12 mouse cellular contexts compared by ENCODE assay signal in the genomic region with DNA sequence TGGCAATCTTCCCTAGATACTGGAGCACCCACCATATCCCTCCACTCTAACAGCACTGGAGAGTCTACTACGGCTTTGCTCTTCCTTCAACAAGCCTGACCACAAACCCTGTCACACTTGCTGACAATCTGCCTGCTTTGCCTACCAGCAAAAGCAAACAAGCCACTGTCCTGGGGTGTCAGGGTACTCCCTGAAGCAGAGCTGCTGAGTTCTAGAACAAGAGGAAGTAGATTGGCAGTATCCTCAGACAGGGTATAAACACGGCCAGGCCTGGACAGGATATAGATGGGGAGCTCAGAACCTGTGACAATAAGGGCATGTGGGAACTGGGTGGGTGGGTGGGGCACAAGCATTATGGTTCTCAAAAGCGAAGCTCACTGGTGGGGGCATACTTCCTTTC. TPM values are rescaled to one million over a fixed set of nuclear protein-coding genes. Genes with fewer than 3 reads are reported as not detected.
DNase-seq lines count a peak whose midpoint lies in the region; ATAC-seq and TF ChIP-seq lines count a peak whose summit lies in the region.
"Had no signal": no experiment of that assay in that cellular context is flagged by ENCODE, and none has a peak within 500 bp of the region (broad histone marks: within the 10 kb centered on the region; RNA-seq: fewer than 3 reads in every experiment).

No protein-coding gene starts in this region.

- H3K36me3 ChIP-seq in kidney, embryonic 15.5 days, result peaks cover 34% of the 10 kb centered on the region
- peaks cover 2% of the 10 kb centered on the region; the same call in 1 of the 2 replicates for H3K36me3 ChIP-seq in midbrain, embryonic 14.5 days (ENCODE audit: control insufficient read depth, insufficient read depth, low read length)

- no peak overlapping the region for H3K4me2 ChIP-seq in kidney, embryonic 15.5 days
- H3K4me2 ChIP-seq in midbrain, embryonic 14.5 days (ENCODE audit: low read length), result no peak overlapping the region

- DNase-seq in cerebellum, adult 2 months, result no peak
- no peak for DNase-seq in cerebellum, adult 11 months
- no peak for DNase-seq in kidney, postnatal 4 days
- DNase-seq in CD4-positive helper T cell, adult 2 months (ENCODE audit: low read depth, low spot score), result peak; percentile 43
- DNase-seq in midbrain, embryonic 14.5 days, result no peak
- DNase-seq in left cerebral cortex, postnatal 14 days (ENCODE audit: low spot score in 2 of 2), result no peak
- DNase-seq: liver; thymus, postnatal 36 days had no signal

- intact Hi-C loops in left cerebral cortex, postnatal 14 days (cut with DNase I), result no loop called here

- H3K4me1 ChIP-seq in cerebellum, adult 2 months (ENCODE audit: control insufficient read depth, insufficient read depth, low read length), result peaks cover 7% of the 10 kb centered on the region
- H3K4me1 ChIP-seq in kidney, embryonic 15.5 days, result peaks cover 58% of the 10 kb centered on the region
- 0 out of 2 replicates have a peak, but pooled peaks cover 2% of the 10 kb centered on the region for H3K4me1 ChIP-seq in midbrain, embryonic 14.5 days (ENCODE audit: control insufficient read depth, insufficient read depth, low read length)

- TF ChIP-seq CTCF in cerebellum, adult 2 months (IDR thresholded peaks at IDR 0.05; ENCODE audit: borderline replicate concordance, insufficient read depth, low read depth, low read length), result no peak

- H3K9me3 ChIP-seq in kidney, embryonic 15.5 days (replicated peaks), result no peaks in the 10 kb centered on the region
- H3K9me3 ChIP-seq in midbrain, embryonic 14.5 days (ENCODE audit: control insufficient read depth, low read length), result no peaks in the 10 kb centered on the region

- no peak overlapping the region for H3K9ac ChIP-seq in kidney, embryonic 15.5 days
- no peak overlapping the region for H3K9ac ChIP-seq in midbrain, embryonic 14.5 days (replicated peaks; ENCODE audit: low read length)

- no peak for TF ChIP-seq POLR2A in cerebellum, adult 2 months (IDR thresholded peaks at IDR 0.05; ENCODE audit: borderline replicate concordance, insufficient read depth, low read length)

- WGBS in cerebellum, adult 2 months, result 94% methylated on average over 3 of the region's 3 CpGs
- 83% methylated on average over 3 of the region's 3 CpGs for WGBS in kidney, embryonic 15.5 days
- 93% methylated on average over 3 of the region's 3 CpGs for WGBS in midbrain, embryonic 14.5 days

- no peak for ATAC-seq in kidney, embryonic 15.5 days (replicated peaks; ENCODE audit: low FRiP score)
- peak; percentile 27; the same call in 1 of the 2 replicates for ATAC-seq in granulocyte monocyte progenitor cell, adult 5-6 weeks (replicated peaks; ENCODE audit: poor library complexity, severe bottlenecking)
- ATAC-seq in midbrain, embryonic 14.5 days (ENCODE audit: low FRiP score, low TSS enrichment), result no peak

- H3K27ac ChIP-seq in cerebellum, adult 2 months (ENCODE audit: insufficient read depth, low read length), result 0 out of 2 replicates have a peak overlapping the region, but pooled peaks have one; percentile 44
- H3K27ac ChIP-seq in kidney, embryonic 15.5 days, result 0 out of 2 replicates have a peak overlapping the region, but pooled peaks have one; percentile 18
- no peak overlapping the region for H3K27ac ChIP-seq in midbrain, embryonic 14.5 days (replicated peaks; ENCODE audit: low read depth, low read length)

- H3K27me3 ChIP-seq in cerebellum, adult 2 months (ENCODE audit: control insufficient read depth, insufficient read depth, low read length), result no peaks in the 10 kb centered on the region
- no peaks in the 10 kb centered on the region for H3K27me3 ChIP-seq in kidney, embryonic 15.5 days
- H3K27me3 ChIP-seq in midbrain, embryonic 14.5 days (ENCODE audit: control insufficient read depth, insufficient read depth, low read length), result no peaks in the 10 kb centered on the region

- no peak overlapping the region for H3K4me3 ChIP-seq in cerebellum, adult 2 months (replicated peaks; ENCODE audit: insufficient read depth, low read depth, low read length)
- no peak overlapping the region for H3K4me3 ChIP-seq in kidney, embryonic 15.5 days (replicated peaks)
- no peak overlapping the region for H3K4me3 ChIP-seq in midbrain, embryonic 14.5 days (replicated peaks; ENCODE audit: low read depth, low read length)

RNA-seq across cellular contexts. Expression of gene Yjefn3, which starts 35.0 kb away (rescaled TPM):
- 15.4 and 16.8 TPM in 2 replicates for polyA plus RNA-seq in cerebellum, adult 2 months (2012; rRNA removed)
- 4.5 and 5.2 TPM in 2 replicates for polyA plus RNA-seq in kidney, embryonic 15.5 days (2015; fragmentation: Nextera tagmentation; extraction: Ambion mirVana)
- 2.7 TPM in 1 of 2 replicates, not detected in the other for total RNA-seq in granulocyte monocyte progenitor cell, adult 5-6 weeks (2014; fragmentation: Nextera tagmentation)
- not detected in 2 replicates for total RNA-seq in granulocyte monocyte progenitor cell, adult 5-6 weeks (2017)
- 8.4 and 11.9 TPM in 2 replicates for polyA plus RNA-seq in midbrain, embryonic 14.5 days (2014; fragmentation: Nextera tagmentation; extraction: Ambion mirVana)
- total RNA-seq in left cerebral cortex, postnatal 14 days (2021), result 10 to 100 TPM; 23.4 to 29.8 TPM

RNA-seq across cellular contexts. Expression of gene Ndufa13, which starts 35.1 kb away (rescaled TPM):
- 221 and 239 TPM in 2 replicates for polyA plus RNA-seq in cerebellum, adult 2 months (2012; rRNA removed)
- 205 and 210 TPM in 2 replicates for polyA plus RNA-seq in kidney, embryonic 15.5 days (2015; fragmentation: Nextera tagmentation; extraction: Ambion mirVana)
- 76.7 and 98.5 TPM in 2 replicates for total RNA-seq in granulocyte monocyte progenitor cell, adult 5-6 weeks (2014; fragmentation: Nextera tagmentation)
- total RNA-seq in granulocyte monocyte progenitor cell, adult 5-6 weeks (2017), result 107 and 110 TPM in 2 replicates
- polyA plus RNA-seq in midbrain, embryonic 14.5 days (2014; fragmentation: Nextera tagmentation; extraction: Ambion mirVana), result 170 and 211 TPM in 2 replicates
- total RNA-seq in left cerebral cortex, postnatal 14 days (2021), result 100 to 1,000 TPM; 126 to 135 TPM

RNA-seq across cellular contexts. Expression of gene Tssk6, which starts 35.5 kb away (rescaled TPM):
- polyA plus RNA-seq in cerebellum, adult 2 months (2012; rRNA removed), result 0.22 and 0.29 TPM in 2 replicates
- 3.4 and 4.6 TPM in 2 replicates for polyA plus RNA-seq in kidney, embryonic 15.5 days (2015; fragmentation: Nextera tagmentation; extraction: Ambion mirVana)
- 0.73 TPM in 1 of 2 replicates, not detected in the other for total RNA-seq in granulocyte monocyte progenitor cell, adult 5-6 weeks (2014; fragmentation: Nextera tagmentation)
- total RNA-seq in granulocyte monocyte progenitor cell, adult 5-6 weeks (2017), result 1.5 and 2.5 TPM in 2 replicates
- polyA plus RNA-seq in midbrain, embryonic 14.5 days (2014; fragmentation: Nextera tagmentation; extraction: Ambion mirVana), result 5.1 TPM in 2 replicates
- total RNA-seq in left cerebral cortex, postnatal 14 days (2021), result under 1 TPM in 1 of 2 experiments, not detected in 1; 0.34 TPM
- total RNA-seq: gastrocnemius, adult 18-20 months; midbrain, postnatal 0 days had no signal

RNA-seq across cellular contexts. Expression of gene Cilp2, which starts 50.0 kb away (rescaled TPM):
- 0.18 and 0.41 TPM in 2 replicates for polyA plus RNA-seq in cerebellum, adult 2 months (2012; rRNA removed)
- 0.88 and 0.98 TPM in 2 replicates for polyA plus RNA-seq in kidney, embryonic 15.5 days (2015; fragmentation: Nextera tagmentation; extraction: Ambion mirVana)
- total RNA-seq in granulocyte monocyte progenitor cell, adult 5-6 weeks (2014; fragmentation: Nextera tagmentation), result not detected in 2 replicates
- not detected in 2 replicates for total RNA-seq in granulocyte monocyte progenitor cell, adult 5-6 weeks (2017)
- polyA plus RNA-seq in midbrain, embryonic 14.5 days (2014; fragmentation: Nextera tagmentation; extraction: Ambion mirVana), result 3.1 and 4.6 TPM in 2 replicates
- 1 to 10 TPM; 1.9 to 2.2 TPM for total RNA-seq in left cerebral cortex, postnatal 14 days (2021)

RNA-seq across cellular contexts. Expression of gene Gatad2a, which starts 58.7 kb away (rescaled TPM):
- polyA plus RNA-seq in cerebellum, adult 2 months (2012; rRNA removed), result 31.9 and 36.9 TPM in 2 replicates
- polyA plus RNA-seq in kidney, embryonic 15.5 days (2015; fragmentation: Nextera tagmentation; extraction: Ambion mirVana), result 40.0 and 42.2 TPM in 2 replicates
- total RNA-seq in granulocyte monocyte progenitor cell, adult 5-6 weeks (2014; fragmentation: Nextera tagmentation), result 51.7 and 69.2 TPM in 2 replicates
- total RNA-seq in granulocyte monocyte progenitor cell, adult 5-6 weeks (2017), result 47.5 and 58.2 TPM in 2 replicates
- polyA plus RNA-seq in midbrain, embryonic 14.5 days (2014; fragmentation: Nextera tagmentation; extraction: Ambion mirVana), result 22.6 and 28.1 TPM in 2 replicates
- total RNA-seq in left cerebral cortex, postnatal 14 days (2021), result 10 to 100 TPM; 23.1 to 25.2 TPM
